Mouse (Mus musculus): ENCODE results near the gene Fuca1.

DNA sequence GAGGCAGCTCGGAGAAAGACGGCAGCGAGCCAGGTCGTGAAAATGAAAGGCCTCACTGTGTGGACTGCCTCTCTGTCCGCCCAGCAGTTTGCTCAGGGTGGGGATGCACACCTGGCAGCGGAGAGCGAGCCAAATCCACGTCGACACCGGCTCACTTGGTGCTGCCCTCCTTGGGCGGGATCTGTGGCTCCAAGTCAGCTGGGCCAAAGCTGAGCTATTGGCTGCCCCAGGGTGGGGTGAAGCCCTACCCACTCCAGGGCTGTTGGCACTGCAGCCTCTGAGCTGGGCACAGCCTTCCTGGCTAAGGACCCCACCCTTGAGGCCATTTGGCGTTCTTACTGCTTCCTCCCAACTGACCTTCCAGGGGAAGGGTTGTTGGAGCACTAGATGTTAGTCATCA is 43.9 kb downstream of the Fuca1 start:
- no peak for TF ChIP-seq CTCF (IDR thresholded peaks at IDR 0.05; ENCODE audit: low read depth, low read length)
- TF ChIP-seq EP300 (IDR thresholded peaks at IDR 0.05; ENCODE audit: insufficient read depth, low read depth, low read length): no peak
- TF ChIP-seq POLR2A (IDR thresholded peaks at IDR 0.05; ENCODE audit: insufficient read depth, low read length): no peak
